Mouse (Mus musculus): ENCODE results near the gene Hoxa11.
A peak's percentile ranks its signal among the peaks of the same experiment; 100 is the strongest.

The Hoxa11 gene

GRCm38 (mm10) chr6:52206882-52207683 lies 38.5 kb downstream of the Hoxa11 start:
- DNase-seq (ENCODE audit: low read depth, low spot score) = no peak

DNA sequence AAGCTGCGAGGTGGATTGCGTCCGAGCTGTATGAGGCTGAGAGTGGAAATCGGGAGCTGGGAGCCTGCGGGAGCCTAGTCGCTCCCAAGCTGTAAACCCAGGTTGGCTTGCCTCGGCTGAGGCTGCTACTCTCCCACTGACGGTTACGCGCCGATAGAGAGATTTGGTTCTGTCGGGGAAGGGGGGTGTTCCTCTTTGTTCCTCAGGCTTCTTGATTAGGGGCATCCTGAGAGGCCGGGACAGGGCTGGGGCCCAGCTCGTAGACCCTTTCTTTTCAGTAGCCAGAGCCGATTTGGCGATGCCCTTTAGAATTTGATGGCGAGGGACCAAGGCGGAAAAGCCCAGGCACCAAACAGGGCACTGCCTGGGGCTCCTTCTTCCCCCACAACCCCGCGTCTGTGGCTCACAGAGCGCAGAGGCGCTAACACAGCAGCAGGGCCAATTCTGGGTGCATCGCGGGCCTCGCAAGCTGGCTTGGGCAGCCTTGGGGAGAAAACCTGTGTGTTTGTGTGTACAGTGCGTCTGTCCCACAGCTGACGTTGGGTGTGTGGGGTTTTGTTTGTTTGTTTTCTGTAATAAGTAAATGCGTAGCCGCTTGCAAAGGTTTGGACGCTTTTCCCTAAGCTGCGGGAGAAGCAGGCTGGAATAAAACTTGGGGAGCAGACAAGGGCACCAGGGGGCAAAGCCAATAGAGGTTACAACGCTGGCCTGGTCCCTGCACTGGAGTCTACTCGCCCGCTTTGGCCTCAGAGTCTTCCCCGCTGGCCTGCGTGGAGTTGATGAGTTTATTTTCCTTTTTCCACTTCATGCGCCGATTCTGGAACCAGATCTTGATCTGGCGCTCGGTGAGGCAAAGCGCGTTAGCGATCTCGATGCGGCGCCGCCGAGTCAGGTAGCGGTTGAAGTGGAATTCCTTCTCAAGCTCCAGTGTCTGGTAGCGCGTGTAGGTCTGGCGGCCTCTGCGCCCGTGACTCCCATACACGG lies 39.7 kb downstream of the Hoxa11 start:
- no peak for DNase-seq (ENCODE audit: low read depth, low spot score)

- no peak for DNase-seq (ENCODE audit: low read depth, low spot score)
Measured at GRCm38 (mm10) chr6:52205221-52205620, 40.4 kb downstream of the Hoxa11 start.

GRCm38 (mm10) chr6:52204050-52204752 lies 41.4 kb downstream of the Hoxa11 start, which contains the start of gene Hoxa5:
Gene Hoxa5, minus strand, starts transcription at chr6:52204587.
- DNase-seq (ENCODE audit: low read depth, low spot score) = peak; percentile 89

DNA sequence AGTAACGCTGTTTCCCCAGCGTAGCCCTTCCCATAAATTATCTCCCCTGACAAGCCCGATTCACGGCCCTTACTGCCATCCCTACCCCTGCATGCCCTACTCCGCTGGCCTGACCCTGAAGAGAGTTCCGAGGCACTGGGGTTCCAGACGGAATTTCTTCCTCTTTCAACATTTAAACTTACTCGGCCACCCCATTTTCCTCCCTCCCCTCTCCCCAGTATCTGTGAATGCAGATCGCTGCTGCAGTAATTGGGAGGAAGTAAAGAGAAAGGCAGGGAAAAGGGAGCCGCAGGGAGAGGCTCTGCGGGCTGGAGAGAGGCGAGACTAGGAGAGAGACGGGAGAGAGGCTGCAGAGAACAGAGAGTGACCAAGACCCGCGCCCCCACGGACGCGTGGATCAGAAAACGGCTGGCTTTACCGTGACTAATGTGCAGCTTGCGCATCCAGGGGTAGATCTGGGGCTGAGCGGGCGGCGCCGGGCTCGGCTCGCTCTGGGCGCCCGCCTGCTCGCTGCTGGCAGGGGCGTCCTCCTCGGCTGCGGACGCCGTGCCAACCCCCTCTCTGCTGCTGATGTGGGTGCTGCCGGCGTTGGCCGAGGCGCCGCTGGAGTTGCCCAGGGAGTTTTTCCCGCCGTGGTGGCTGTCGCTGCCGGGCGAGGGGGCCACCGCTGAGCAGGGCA lies 42.1 kb downstream of the Hoxa11 start:
- DNase-seq (ENCODE audit: low read depth, low spot score) = no peak

GRCm38 (mm10) chr6:52203121-52203370 lies 42.6 kb downstream of the Hoxa11 start:
- no peak for DNase-seq (ENCODE audit: low read depth, low spot score)

DNA sequence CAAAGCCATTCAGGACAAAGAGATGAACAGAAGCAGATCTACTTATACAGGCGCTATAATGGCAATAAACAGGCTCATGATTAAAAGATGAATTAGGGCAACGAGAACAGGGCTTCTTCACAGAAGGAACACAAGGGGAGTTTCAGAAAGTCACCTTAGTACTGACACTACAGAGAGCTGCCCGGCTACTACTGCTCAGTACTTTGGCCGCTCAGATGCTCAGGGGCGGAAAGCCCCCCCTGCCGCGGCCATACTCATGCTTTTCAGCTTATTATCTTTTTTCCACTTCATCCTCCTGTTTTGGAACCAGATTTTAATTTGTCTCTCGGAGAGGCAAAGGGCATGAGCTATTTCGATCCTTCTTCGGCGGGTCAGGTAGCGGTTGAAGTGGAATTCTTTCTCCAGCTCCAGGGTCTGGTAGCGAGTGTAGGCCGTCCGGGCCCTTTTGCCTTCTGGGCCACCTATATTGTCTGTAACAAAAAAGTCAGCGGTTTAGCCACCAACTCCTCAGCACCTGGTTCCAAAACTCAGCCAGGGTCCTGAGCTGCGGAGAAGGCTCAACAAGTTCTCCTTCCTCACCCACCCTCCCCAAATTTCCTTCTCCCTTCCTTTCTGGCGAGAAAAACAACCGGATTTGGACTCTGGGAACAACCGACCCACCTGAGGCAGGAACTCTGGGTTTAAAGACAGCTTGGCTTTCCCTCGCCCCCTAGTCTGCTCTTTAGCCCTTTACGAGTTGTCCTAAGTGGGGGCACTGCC lies 43.1 kb downstream of the Hoxa11 start:
- no peak for DNase-seq (ENCODE audit: low read depth, low spot score)

DNA sequence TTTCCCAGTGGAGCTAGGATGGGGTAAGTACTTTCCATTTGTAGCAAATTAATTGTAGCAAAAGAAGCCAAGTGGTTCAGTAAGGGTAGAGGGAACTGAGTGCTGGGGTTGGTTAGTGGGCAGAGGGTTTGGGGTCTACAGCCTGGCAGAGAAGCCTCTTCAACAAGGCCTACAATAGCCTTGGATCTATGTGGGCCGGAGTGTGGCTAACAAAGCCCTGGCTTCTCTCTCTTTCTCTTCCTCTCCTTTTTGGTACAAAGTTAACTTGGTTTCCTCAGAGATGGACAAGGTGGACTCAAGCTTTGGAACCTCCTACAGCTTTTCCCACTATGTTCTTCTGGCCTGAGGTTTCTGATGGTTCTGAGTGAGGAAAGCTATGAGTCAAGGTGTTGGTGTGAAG lies 44.3 kb downstream of the Hoxa11 start:
- no peak for DNase-seq (ENCODE audit: low read depth, low spot score)

DNA sequence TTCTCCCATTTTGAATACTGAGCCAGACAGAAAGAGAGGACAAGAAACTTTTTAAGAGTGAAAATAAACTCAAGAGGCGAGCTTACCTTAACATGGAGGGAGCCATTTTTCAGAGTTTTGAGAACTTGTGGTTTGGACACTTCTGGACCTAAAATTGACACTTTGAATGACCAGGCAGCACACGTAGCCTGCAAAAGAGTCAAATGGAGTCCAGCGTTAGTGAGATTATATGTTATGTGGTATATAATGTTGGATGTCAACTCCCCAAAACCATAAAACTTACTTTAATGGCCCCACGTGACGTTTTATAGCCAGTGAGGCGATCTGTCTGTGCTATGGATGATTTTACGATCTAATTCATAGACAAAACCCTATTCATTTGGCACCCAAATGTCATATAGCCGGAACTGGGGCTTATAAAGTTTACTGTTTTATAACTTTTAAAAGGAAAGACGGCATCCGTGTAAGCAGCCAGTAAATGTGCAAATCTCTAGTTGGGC lies 44.8 kb downstream of the Hoxa11 start:
- DNase-seq (ENCODE audit: low read depth, low spot score) = no peak

GRCm38 (mm10) chr6:52200073-52200750 lies 45.4 kb downstream of the Hoxa11 start:
- no peak for DNase-seq (ENCODE audit: low read depth, low spot score)

GRCm38 (mm10) chr6:52197271-52197670 lies 48.3 kb downstream of the Hoxa11 start:
- DNase-seq (ENCODE audit: low read depth, low spot score) = no peak

GRCm38 (mm10) chr6:52196811-52197210 lies 48.8 kb downstream of the Hoxa11 start:
- DNase-seq (ENCODE audit: low read depth, low spot score) = no peak

DNA sequence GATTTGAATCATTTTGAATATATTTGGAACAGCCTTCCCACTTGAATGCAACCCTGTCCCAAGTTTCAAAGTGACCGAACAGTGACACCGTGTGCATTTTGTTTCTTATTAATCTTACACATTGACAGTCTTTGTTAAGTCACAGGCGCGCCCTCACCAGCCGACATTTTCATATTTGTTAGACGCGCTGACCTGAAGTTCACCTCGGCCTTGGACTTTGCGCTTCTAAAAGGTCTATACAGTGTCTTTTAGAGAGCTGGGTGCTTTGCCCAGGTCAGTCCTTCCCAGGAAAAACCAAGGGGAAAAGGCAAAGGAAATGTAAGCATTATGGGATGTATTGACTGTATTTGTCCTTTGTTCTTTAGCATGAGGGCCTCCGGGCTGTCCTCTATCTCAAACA lies 50.9 kb downstream of the Hoxa11 start:
- DNase-seq (ENCODE audit: low read depth, low spot score) = no peak
